Mouse (Mus musculus) lung, adult 2 months (tissue): ENCODE data around the gene Ipo13.

ENCODE experiments used
- CTCF ChIP-seq: fragments of 200-500 bp; IDR thresholded peaks from 2 replicates; pipeline ENCODE4 v1.5.1; 2011; ENCODE audit warnings: mild to moderate bottlenecking, low read length, control low read depth; ENCODE audit not compliant: insufficient read depth
- POLR2A ChIP-seq: fragments of 200-500 bp; IDR thresholded peaks from 2 replicates; pipeline ENCODE4 v1.6.1; 2011; ENCODE audit warnings: low read depth, mild to moderate bottlenecking, control low read depth, low read length, borderline replicate concordance; ENCODE audit errors: extremely low read depth

GRCm38 (mm10) chr4:117855146-117855545 lies 59.7 kb downstream of the Ipo13 start:
- TF ChIP-seq POLR2A (no peak), CTCF (no peak)
